In genomic region chr3:155662280-155662679, GRCm38 (mm10) we compare ENCODE assay signal across 25 mouse cellular contexts.
DNase-seq lines count a peak whose midpoint lies in the region; ATAC-seq and TF ChIP-seq lines count a peak whose summit lies in the region.
"Had no signal": no experiment of that assay in that cellular context is flagged by ENCODE, and none has a peak within 500 bp of the region (broad histone marks: within the 10 kb centered on the region; RNA-seq: fewer than 3 reads in every experiment).

No protein-coding gene starts in this region.

- DNase-seq in cerebellum, postnatal 14 days, result peak; percentile 7 to 14
- DNase-seq in cerebellum, postnatal 25 days, result no peak
- DNase-seq in layer of hippocampus, postnatal 14 days (ENCODE audit: low spot score in 2 of 2), result peak; percentile 18 to 81
- DNase-seq in layer of hippocampus, adult 11-12 months (ENCODE audit: low spot score), result no peak
- peak; percentile 87 for DNase-seq in brain, embryonic 14.5 days (ENCODE audit: low read depth)
- no peak for DNase-seq in embryo, embryonic 11 days
- DNase-seq: adrenal gland, postnatal 36 days; cerebellum, adult 11-12 months; gastrocnemius, postnatal 10 days; heart, postnatal 4 days; kidney, adult 11 months; kidney, postnatal 36 days; lung, adult 18-20 months; lung, postnatal 14 days; thymus, adult 2 months; thymus, postnatal 4 days had no signal

- H3K4me1 ChIP-seq in forebrain, embryonic 16.5 days (replicated peaks; ENCODE audit: control insufficient read depth, insufficient read depth, low read length), result no peaks in the 10 kb centered on the region
- H3K4me1 ChIP-seq: embryonic facial prominence, embryonic 15.5 days; heart, embryonic 10.5 days; kidney, embryonic 15.5 days; limb, embryonic 12.5 days; liver, embryonic 12.5 days; neural tube, embryonic 15.5 days had no signal

- no peak for TF ChIP-seq CTCF in brain, embryonic 14.5 days (IDR thresholded peaks at IDR 0.05; ENCODE audit: borderline replicate concordance, extremely low read depth, insufficient read depth, insufficient read length)

- no peak overlapping the region for H3K27ac ChIP-seq in forebrain, embryonic 16.5 days (ENCODE audit: low read length)
- H3K27ac ChIP-seq: embryonic facial prominence, embryonic 15.5 days; heart, embryonic 10.5 days; kidney, embryonic 15.5 days; limb, embryonic 12.5 days; liver, embryonic 12.5 days; neural tube, embryonic 15.5 days; stomach, postnatal 0 days had no signal

- ATAC-seq in forebrain, embryonic 16.5 days, result peak; percentile 98
- ATAC-seq: liver, embryonic 12.5 days; midbrain, embryonic 16.5 days had no signal

- no peak overlapping the region for H3K4me2 ChIP-seq in forebrain, embryonic 16.5 days (ENCODE audit: low read length)
- H3K4me2 ChIP-seq: embryonic facial prominence, embryonic 15.5 days; kidney, embryonic 15.5 days; limb, embryonic 12.5 days; liver, embryonic 12.5 days; neural tube, embryonic 15.5 days had no signal

- H3K9me3 ChIP-seq in forebrain, embryonic 16.5 days (ENCODE audit: control insufficient read depth, low read length), result no peaks in the 10 kb centered on the region
- H3K9me3 ChIP-seq: embryonic facial prominence, embryonic 15.5 days; heart, embryonic 10.5 days; kidney, embryonic 15.5 days; limb, embryonic 12.5 days; liver, embryonic 12.5 days; neural tube, embryonic 15.5 days had no signal

- no peak overlapping the region for H3K9ac ChIP-seq in forebrain, embryonic 16.5 days (replicated peaks; ENCODE audit: low read depth, low read length)
- H3K9ac ChIP-seq: embryonic facial prominence, embryonic 15.5 days; kidney, embryonic 15.5 days; limb, embryonic 12.5 days; liver, embryonic 12.5 days; neural tube, embryonic 15.5 days had no signal

- H3K36me3 ChIP-seq in forebrain, embryonic 16.5 days (ENCODE audit: control insufficient read depth, insufficient read depth), result no peaks in the 10 kb centered on the region
- H3K36me3 ChIP-seq: embryonic facial prominence, embryonic 15.5 days; heart, embryonic 10.5 days; kidney, embryonic 15.5 days; limb, embryonic 12.5 days; liver, embryonic 12.5 days; neural tube, embryonic 15.5 days had no signal

- H3K27me3 ChIP-seq in forebrain, embryonic 16.5 days (replicated peaks; ENCODE audit: control insufficient read depth, insufficient read depth, low read length), result no peaks in the 10 kb centered on the region
- H3K27me3 ChIP-seq: embryonic facial prominence, embryonic 15.5 days; kidney, embryonic 15.5 days; limb, embryonic 12.5 days; liver, embryonic 12.5 days; neural tube, embryonic 15.5 days had no signal

- TF ChIP-seq POLR2A in brain, embryonic 14.5 days (IDR thresholded peaks at IDR 0.05; ENCODE audit: borderline replicate concordance, extremely low read depth, insufficient read depth, insufficient read length, poor library complexity, severe bottlenecking), result no peak

- H3K4me3 ChIP-seq in forebrain, embryonic 16.5 days (replicated peaks; ENCODE audit: low read length), result no peak overlapping the region
- H3K4me3 ChIP-seq: embryonic facial prominence, embryonic 15.5 days; heart, embryonic 10.5 days; kidney, embryonic 15.5 days; limb, embryonic 12.5 days; liver, embryonic 12.5 days; neural tube, embryonic 15.5 days had no signal

Comparison
In these comparisons a context has a peak if more than half of its experiments do, and no peak if none do; other contexts are left out.
1. DNase-seq: peak in cerebellum, postnatal 14 days (2 of 2), layer of hippocampus, postnatal 14 days (2 of 2) and brain, embryonic 14.5 days (single experiment); none in cerebellum, postnatal 25 days (0 of 2), layer of hippocampus, adult 11-12 months (single experiment) and embryo, embryonic 11 days (single experiment).